Mouse (Mus musculus) frontal cortex, postnatal 14 days (tissue): Measurements from ENCODE around the gene Pemt.

Source experiments
- DNase-seq, 2 experiments: peaks; one replicate each; pipeline ENCODE4 v3.0.0; 2022; ENCODE audit warnings: low spot score in 2 of 2

Gene Pemt

DNA sequence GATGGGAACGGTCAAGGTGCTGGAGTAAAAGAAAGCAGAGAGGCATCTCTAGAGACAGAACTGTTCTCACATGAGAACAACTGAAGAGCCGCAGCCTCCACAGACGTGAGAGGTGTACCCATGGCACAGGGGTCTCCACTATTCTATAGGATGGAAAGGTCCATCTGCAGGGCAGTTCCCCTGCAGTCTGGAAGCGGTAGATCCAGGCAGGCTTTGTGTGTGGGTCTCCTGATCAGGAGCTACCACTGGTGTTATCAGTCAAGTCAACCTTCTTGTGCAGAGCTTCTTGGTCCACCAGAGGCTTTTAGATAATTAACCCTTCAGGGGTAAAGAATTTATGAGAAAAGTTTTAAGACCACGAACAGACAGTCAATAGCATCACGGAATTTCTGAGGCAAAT is 10.2 kb upstream of the Pemt start:
- DNase-seq, result no peak

DNA sequence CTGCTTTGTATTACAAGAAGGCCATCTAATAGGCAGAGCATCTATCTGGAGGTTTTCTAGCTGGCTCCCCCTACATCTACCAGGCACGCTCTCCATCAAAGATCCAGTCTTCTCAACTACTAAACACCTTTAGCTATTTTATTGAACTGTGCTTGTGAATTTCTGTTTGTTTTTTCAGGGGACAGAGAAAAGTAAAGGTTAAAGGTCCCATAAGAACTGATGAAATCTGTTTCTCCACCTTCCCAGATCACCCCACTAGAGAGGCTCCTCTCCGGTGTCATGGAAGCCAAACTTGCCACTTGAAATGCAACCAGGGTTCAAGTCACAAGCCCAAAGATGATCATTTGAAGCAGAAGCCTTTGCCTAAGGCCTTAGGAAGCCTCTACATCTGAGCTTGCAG is 2.6 kb upstream of the Pemt start:
- DNase-seq, result no peak

DNA sequence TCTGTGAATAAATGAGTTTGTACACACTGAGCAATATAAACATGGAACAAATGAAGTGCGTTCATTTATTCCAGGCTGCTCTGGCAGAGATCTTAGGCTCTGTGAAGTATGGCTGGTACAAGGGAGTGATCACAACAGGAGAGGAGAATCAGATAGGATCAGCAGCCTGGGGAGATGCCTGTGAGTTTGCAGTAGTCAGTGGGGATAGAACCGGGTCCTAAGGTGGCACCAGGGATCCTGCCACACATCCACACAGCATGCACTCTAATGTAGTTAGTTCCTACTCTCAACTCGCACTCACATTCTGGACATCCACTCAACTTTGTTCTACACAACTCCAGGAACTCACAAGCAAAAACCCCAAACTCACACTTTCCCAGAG is 622 bp downstream of the Pemt start:
- no peak for DNase-seq

GRCm38 (mm10) chr11:60044777-60045176 is 1.5 kb downstream of the Pemt start:
- DNase-seq, result no peak

GRCm38 (mm10) chr11:60042277-60042676 is 4.0 kb downstream of the Pemt start:
- DNase-seq, result no peak

- no peak for DNase-seq
Observed at GRCm38 (mm10) chr11:60036537-60037220, 9.6 kb downstream of the Pemt start.

- no peak for DNase-seq
Observed at GRCm38 (mm10) chr11:60034911-60035400, 11.3 kb downstream of the Pemt start.

GRCm38 (mm10) chr11:60034293-60034692 is 12.0 kb downstream of the Pemt start:
- DNase-seq, result no peak

DNA sequence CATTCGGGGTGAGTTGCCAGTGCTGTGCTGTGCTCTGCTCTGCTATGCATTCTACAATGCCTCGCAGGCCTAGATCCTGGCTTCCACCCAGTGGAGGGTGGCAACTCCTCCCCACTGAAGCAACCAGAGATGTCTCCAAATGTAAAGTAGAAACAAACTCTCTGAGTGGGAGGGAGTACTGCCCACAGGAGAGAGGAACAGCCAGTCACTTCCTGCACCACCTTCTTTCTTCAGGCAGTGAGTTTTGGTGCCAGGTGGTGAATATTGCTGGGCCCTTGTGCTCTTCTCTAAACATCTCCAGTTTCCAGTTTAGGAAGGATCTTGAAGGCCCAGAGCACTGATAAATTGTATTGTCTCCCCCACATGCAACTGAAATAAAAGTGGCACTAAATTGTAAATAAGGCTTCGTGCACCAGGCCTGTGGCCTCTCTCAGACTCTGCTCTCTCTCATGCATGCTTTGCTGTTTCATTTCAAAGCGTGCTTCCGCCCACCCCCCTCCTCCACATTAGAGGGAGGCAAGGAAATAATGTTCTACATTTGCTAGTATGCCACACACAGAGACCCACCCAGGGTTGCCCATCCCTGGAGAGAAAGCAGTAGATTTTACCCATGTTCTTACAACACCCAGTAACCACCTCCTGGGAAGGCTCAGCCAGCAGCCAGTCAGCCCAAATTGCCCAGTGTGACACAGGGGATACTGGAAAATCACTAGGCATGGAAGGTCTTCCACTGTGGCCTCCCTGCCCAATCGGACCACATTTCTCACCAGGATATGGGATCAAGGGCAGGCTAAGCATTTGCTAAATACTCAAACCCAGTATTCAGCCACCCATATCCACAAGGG is 13.5 kb downstream of the Pemt start:
- no peak for DNase-seq

DNA sequence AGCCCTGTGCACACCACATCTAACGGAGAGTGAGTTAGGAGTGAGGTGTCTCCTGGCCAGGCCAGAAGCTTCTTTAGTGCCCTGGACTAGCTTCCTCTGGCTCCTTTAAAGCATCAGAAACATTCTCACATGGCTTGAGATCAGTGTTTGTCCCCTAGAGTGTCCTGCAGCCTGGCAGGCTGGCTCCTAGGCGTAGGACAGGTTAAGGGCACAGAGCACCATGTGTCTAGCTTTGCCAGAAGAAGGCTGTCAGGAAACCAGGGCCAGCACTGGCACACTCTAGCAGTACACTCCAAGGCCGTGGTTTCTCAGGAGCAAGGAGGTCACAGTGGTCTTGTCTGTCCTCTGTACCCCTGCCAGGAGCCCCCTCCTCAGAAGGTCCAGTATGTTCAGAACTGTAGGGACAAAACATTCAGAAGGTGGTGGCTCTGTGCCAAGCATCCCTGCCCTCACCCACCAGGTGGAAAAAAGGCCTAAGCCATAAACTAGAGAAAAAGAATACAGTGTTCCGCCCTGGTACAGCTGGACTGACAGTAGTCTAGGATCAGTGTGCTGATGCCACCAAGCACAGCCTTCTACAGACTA is 15.4 kb downstream of the Pemt start:
- DNase-seq, result no peak

GRCm38 (mm10) chr11:60029976-60030375 is 16.3 kb downstream of the Pemt start:
- DNase-seq, result no peak

DNA sequence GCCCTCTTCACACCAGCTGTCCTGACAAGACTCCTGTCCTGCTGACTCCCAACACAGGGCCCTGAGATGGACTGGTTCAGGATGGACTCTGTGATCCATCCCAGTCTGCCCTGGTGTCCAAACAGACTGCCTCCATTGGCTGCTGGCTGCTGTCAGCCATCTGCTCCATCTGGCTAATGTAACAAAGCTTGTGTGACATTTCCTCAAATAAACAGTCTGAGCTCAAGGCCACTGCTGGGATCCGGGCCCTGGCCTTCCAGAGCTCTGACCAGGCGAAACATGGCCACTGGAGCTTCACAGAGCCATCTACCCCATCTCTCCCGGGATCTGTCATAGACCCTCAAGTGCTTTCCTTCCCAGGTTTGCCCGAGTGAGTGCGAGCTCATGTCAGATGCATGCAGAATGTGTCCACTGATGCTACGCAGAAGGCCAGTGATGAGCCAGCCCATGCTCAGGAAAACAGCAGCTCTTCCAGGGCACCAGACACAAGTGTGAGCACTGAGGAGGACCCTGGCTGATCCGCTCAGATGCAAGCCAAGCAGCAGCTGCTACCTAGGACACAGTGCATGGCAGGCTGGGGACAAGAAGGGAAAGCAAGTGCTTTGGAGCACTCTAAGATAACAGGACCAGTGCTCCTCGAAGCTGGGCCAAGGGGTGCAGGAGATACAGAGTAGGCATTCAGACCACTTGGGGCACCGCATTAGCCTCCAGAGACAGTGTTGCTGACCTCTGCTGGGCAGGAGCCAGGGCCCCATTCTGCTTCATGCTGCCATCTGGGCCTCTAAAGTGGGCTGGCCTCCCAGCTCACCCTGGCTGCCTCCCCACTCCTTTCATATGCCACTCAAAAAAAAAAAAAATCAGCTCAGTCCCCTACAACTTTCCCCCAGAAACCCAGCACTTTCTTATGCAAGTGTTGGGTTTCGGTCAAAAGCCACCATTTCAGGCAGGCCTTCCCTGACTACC is 18.1 kb downstream of the Pemt start:
- DNase-seq, result no peak

GRCm38 (mm10) chr11:60027272-60027671 is 19.0 kb downstream of the Pemt start:
- peak; percentile 24 to 67 for DNase-seq

GRCm38 (mm10) chr11:60026166-60026565 is 20.1 kb downstream of the Pemt start:
- DNase-seq, result no peak

GRCm38 (mm10) chr11:60021201-60021600 is 25.1 kb downstream of the Pemt start:
- DNase-seq, result no peak

- DNase-seq, result no peak
Observed at GRCm38 (mm10) chr11:60016726-60017125, 29.6 kb downstream of the Pemt start.

DNA sequence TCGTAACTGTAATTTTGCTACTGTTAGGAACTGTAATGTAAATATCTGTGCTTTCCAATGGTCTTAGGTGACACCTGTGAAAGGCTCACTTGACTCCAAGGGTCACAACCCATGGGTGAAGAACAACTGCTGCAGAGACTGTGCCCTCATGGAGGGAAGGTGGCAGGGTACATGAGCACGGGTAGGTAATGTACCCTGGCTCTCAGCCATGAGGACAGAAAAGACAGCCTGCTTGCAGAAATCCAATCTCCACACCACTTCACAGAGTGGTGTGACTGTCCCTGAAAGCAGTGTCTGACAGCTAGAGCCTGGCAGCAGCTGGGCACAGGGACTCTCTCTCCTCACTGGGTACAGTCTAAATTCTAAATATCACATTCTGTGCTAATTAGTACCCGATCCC is 34.8 kb downstream of the Pemt start:
- no peak for DNase-seq

DNA sequence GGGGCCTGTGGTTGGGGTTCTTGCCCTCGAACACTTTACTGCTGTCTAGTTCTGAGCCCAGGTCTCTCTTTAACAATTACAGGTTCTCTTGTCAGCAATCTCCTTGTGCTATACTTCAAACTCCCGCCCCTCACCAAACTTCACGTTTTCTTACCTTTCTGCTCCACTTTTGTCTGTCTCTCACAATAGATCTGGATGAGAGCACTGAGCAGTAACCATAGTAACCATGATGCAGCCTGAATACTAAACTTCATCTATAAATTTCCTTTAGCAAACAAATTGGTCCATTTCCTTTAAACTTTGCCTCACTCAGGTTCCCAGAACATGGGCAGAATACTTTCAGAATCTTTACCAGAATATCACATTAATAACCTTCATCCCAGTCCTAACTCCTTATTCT is 36.8 kb downstream of the Pemt start:
- no peak for DNase-seq

DNA sequence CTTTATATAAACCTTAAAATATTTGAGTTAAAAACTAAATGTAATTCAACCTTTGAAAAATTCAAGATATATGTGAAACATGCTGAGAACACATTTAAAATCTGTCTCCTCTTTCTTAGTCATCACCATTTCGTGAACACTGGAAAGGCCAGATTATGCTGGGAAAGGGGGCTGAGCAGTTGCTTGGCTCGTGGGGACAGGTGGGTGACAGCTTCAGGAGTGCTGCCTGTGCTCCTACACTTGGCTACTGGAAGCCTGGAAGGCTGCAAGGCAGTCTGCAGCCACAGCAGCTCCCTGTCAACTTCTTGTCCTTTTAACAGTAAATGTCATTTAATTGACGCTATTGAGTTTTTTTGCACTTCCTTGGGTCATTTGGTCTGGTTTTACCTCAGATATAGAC is 40.4 kb downstream of the Pemt start:
- DNase-seq, result no peak

DNA sequence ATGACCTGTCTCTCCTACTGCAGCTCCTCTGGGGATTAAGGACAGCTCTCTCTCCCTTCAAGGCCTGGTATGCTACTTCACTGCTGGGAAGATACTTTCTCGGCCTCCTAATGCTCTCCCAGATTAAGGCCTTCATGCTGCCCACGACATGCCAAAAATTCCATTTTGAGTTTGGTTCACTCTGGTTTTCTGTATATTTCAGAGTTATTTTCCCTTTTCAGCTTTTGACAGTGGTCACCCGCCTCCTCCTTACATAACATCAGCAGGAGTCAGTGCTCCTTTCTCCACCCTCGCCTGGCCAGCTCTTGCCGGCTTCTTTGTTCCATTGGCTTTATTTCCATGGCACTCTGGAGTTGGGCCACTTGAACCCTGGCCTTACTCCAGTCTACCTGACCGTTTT is 41.6 kb downstream of the Pemt start:
- no peak for DNase-seq

DNA sequence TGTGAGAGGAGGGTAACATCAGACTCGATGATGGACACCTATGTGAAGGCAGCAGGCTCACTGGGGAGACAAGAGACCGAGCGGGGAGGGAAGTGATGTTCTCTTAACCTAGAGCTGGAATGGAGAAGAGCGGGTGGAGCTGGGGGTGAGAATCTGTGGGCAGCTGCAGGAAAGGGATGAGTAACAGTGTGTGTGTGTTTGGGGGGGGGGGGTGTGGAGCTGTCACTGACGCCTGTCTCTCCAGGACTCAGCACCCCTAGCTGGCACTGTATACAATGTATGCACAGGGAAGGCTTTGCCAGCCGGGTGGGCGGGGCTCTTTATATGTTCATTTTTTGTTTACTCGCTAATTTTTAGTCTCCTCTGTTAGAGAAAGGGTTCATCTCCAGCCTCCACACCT is 42.5 kb downstream of the Pemt start:
- DNase-seq, result no peak
